Mouse (Mus musculus): ENCODE data around the gene Osbpl10. TPM values are rescaled to one million over a fixed set of nuclear protein-coding genes. Genes with fewer than 3 reads are reported as not detected.
A peak's percentile ranks its signal among the peaks of the same experiment; 100 is the strongest.

Gene Osbpl10
- total RNA-seq, 4 experiments from 2014 or later: 4.8 to 11.5 (median 8.3) TPM

GRCm38 (mm10) chr9:115034271-115034670 lies 55.9 kb downstream of the Osbpl10 start:
- no peak for DNase-seq

GRCm38 (mm10) chr9:115034788-115035187 lies 56.4 kb downstream of the Osbpl10 start:
- no peak for DNase-seq

- DNase-seq: no peak
Measured at GRCm38 (mm10) chr9:115038215-115038614, 59.8 kb downstream of the Osbpl10 start.

GRCm38 (mm10) chr9:115038686-115039085 lies 60.3 kb downstream of the Osbpl10 start:
- DNase-seq: no peak

GRCm38 (mm10) chr9:115039245-115039644 lies 60.9 kb downstream of the Osbpl10 start:
- no peak for DNase-seq

- DNase-seq: no peak
Measured at GRCm38 (mm10) chr9:115042571-115042970, 64.2 kb downstream of the Osbpl10 start.

GRCm38 (mm10) chr9:115042971-115043706 lies 64.8 kb downstream of the Osbpl10 start:
- DNase-seq: no peak

- DNase-seq: no peak
Measured at GRCm38 (mm10) chr9:115043881-115044770, 65.8 kb downstream of the Osbpl10 start.

- no peak for DNase-seq
Measured at GRCm38 (mm10) chr9:115045087-115045800, 66.9 kb downstream of the Osbpl10 start.

GRCm38 (mm10) chr9:115046701-115047100 lies 68.3 kb downstream of the Osbpl10 start:
- no peak for DNase-seq

GRCm38 (mm10) chr9:115048340-115048739 lies 70.0 kb downstream of the Osbpl10 start:
- DNase-seq: no peak

GRCm38 (mm10) chr9:115048861-115049260 lies 70.5 kb downstream of the Osbpl10 start:
- DNase-seq: no peak

- peak; percentile 30 for DNase-seq
Measured at GRCm38 (mm10) chr9:115049981-115050720, 71.8 kb downstream of the Osbpl10 start.

GRCm38 (mm10) chr9:115051976-115052375 lies 73.6 kb downstream of the Osbpl10 start:
- DNase-seq: no peak

GRCm38 (mm10) chr9:115053779-115054178 lies 75.4 kb downstream of the Osbpl10 start:
- DNase-seq: no peak

GRCm38 (mm10) chr9:115055041-115055830 lies 76.9 kb downstream of the Osbpl10 start:
- no peak for DNase-seq

- no peak for DNase-seq
Measured at GRCm38 (mm10) chr9:115058806-115059205, 80.4 kb downstream of the Osbpl10 start.

- no peak for DNase-seq
Measured at GRCm38 (mm10) chr9:115064834-115065233, 86.5 kb downstream of the Osbpl10 start.

- no peak for DNase-seq
Measured at GRCm38 (mm10) chr9:115067071-115067470, 88.7 kb downstream of the Osbpl10 start.

- no peak for DNase-seq
Measured at GRCm38 (mm10) chr9:115075191-115075590, 96.8 kb downstream of the Osbpl10 start.

GRCm38 (mm10) chr9:115088295-115088993 lies 110.1 kb downstream of the Osbpl10 start:
- DNase-seq: peak; percentile 63
